Mouse (Mus musculus) forebrain, embryonic 16.5 days (tissue): ENCODE measurements at regions not wholly inside any gene's neighbourhood (a gene's known extent, or its start where the extent isn't known, plus 50 kb on each side); places are given as distances from the start of the nearest gene placed in this dataset.
A peak's percentile ranks its signal among the peaks of the same experiment; 100 is the strongest.
"Not testable (repeated sequence)": the region's sequence is repeated elsewhere in the genome, so short reads cannot be mapped to it uniquely, and the experiment has no call there.

ENCODE experiments used
- ATAC-seq: fragments of 200-750 bp; cut with Nextera tagmentation; 2 replicates; pipeline ENCODE4 v1.8.0; 2017; ENCODE audit warnings: mild to moderate bottlenecking, moderate library complexity
- H3K27ac ChIP-seq: fragments of 300-500 bp; sonication (generic); 2 replicates; pipeline ENCODE4 v1.5.1; 2014; ENCODE audit warnings: low read length, control low read depth
- H3K27me3 ChIP-seq: fragments of 300-500 bp; sonication (generic); replicated peaks from 2 replicates; pipeline ENCODE4 v1.6.1; 2014; ENCODE audit warnings: low read length; ENCODE audit not compliant: control insufficient read depth, insufficient read depth
- H3K36me3 ChIP-seq: fragments of 300-500 bp; sonication (generic); 2 replicates; pipeline ENCODE4 v1.6.1; 2014; ENCODE audit not compliant: control insufficient read depth, insufficient read depth
- H3K4me1 ChIP-seq: fragments of 300-500 bp; sonication (generic); replicated peaks from 2 replicates; pipeline ENCODE4 v1.6.1; 2014; ENCODE audit warnings: low read length; ENCODE audit not compliant: control insufficient read depth, insufficient read depth
- H3K4me2 ChIP-seq: fragments of 300-500 bp; sonication (generic); 2 replicates; pipeline ENCODE4 v1.6.1; 2014; ENCODE audit warnings: mild to moderate bottlenecking, low read length, control low read depth
- H3K4me3 ChIP-seq: fragments of 300-500 bp; sonication (generic); replicated peaks from 2 replicates; pipeline ENCODE4 v1.5.1; 2014; ENCODE audit warnings: mild to moderate bottlenecking, low read length, control low read depth
- H3K9ac ChIP-seq: fragments of 300-500 bp; sonication (generic); replicated peaks from 2 replicates; pipeline ENCODE4 v1.6.1; 2014; ENCODE audit warnings: low read depth, low read length, control low read depth
- H3K9me3 ChIP-seq: fragments of 300-500 bp; sonication (generic); 2 replicates; pipeline ENCODE4 v1.6.1; 2016; ENCODE audit warnings: low read length; ENCODE audit not compliant: control insufficient read depth
- WGBS: fragments of 180-500 bp; shearing (Covaris S2); extraction: QIAGEN DNeasy Blood & Tissue Kit; methylation state at CpG from one replicate; pipeline ENCODE4 v1.1.7; 2014; 5-methylcytosine and 5-hydroxymethylcytosine counted together

DNA sequence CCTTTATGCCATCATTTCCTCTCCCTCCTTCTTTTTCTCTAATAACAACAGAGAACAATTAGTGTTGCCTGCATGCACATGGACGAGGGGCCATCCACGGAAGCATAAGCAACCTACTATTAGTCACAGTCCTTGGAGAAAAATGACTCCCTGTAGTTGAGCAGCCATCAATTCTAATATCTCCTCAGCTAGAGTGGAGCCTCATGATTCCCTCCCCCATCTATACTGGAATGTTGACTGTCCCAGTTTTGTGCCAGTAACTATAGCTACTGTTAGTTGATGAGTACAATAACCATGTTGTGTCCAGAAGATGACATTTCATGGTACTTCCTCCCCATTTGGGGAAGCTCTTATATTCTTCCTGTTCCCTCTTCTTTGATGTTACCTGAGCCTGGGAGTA lies 64.3 kb upstream of the Rtn4 start:
- Histone ChIP-seq H3K9ac (no peak overlapping the region), H3K4me1 (no peaks in the 10 kb centered on the region), H3K4me3 (no peak overlapping the region), H3K36me3 (no peaks in the 10 kb centered on the region), H3K4me2 (no peak overlapping the region), H3K27me3 (no peaks in the 10 kb centered on the region), H3K9me3 (no peaks in the 10 kb centered on the region), H3K27ac (no peak overlapping the region)
- WGBS, result 66% methylated on average over 2 of the region's 2 CpGs
- ATAC-seq, result no peak

DNA sequence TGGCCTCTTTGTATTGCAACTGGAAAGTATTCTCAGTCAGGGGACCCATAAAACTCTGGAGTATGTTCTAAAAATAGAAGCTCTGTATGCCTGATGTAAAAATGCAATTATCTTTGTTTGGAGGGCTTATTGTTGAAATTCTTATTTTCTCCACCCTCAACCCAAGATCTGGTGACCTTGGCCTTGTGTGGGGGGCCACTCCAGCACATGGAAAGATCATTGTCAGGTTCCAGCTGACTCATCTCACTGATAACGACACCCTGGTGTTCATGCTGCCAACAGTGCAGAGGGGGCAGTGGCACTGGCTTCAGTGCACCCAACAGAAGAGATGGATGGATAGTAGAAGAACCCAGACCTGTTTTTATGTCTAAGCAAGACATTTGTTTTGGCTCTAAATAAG lies 60.3 kb upstream of the Rtn4 start:
- H3K9me3 ChIP-seq, result no peaks in the 10 kb centered on the region
- peaks cover 4% of the 10 kb centered on the region; the same call in 1 of the 2 replicates for H3K4me1 ChIP-seq
- no peaks in the 10 kb centered on the region for H3K36me3 ChIP-seq
- no peak for ATAC-seq
- no peaks in the 10 kb centered on the region for H3K27me3 ChIP-seq
- H3K9ac ChIP-seq, result no peak overlapping the region
- no peak overlapping the region for H3K27ac ChIP-seq
- H3K4me2 ChIP-seq, result no peak overlapping the region
- no peak overlapping the region for H3K4me3 ChIP-seq
- 44% methylated on average over 1 of the region's 1 CpGs for WGBS

DNA sequence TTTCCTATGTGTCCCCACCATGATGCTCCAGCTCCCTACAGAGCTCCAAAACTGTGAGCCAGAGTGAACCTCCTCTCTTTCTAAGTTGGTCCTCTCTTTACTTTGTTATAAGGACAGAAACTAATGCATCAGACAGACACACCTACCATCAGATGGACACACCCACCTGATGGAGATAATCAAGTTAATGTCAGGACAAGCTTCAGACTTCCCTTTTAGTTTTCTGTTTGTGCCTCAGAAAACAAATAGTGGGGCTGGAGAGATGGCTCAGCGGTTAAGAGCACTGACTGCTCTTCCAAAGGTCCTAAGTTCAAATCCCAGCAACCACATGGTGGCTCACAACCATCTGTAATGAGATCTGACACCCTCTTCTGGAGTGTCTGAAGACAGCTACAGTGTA lies 59.5 kb upstream of the Rtn4 start:
- H3K27ac ChIP-seq, H3K4me1 ChIP-seq, H3K4me3 ChIP-seq, H3K9me3 ChIP-seq, H3K36me3 ChIP-seq, H3K9ac ChIP-seq, ATAC-seq, H3K27me3 ChIP-seq, H3K4me2 ChIP-seq: not testable (repeated sequence)
- 94% methylated on average over 1 of the region's 1 CpGs for WGBS

DNA sequence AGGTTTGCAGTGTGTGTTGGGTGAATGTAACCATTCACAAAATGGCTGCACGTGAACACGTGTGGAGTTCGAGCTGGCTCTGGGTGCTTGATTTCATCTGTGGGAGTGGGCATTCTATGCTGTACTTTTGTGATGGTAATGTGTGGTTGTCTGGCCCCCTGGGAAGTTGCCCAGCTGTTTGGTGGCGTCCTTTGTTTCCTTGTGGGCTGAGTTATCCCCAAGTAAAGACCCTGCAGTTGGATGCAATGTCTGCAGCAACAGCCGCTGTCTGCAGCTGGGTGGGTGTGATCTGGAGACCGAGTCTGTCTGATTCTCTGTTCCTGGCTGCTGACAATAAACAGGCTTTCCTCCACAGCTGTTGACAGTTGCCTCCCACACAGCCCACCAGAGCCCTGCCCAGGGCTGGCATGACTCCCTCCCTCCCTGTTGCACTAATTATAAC lies 56.0 kb upstream of the Rtn4 start:
- Histone ChIP-seq H3K4me2 (no peak overlapping the region), H3K27me3 (no peaks in the 10 kb centered on the region), H3K36me3 (no peaks in the 10 kb centered on the region), H3K27ac (no peak overlapping the region), H3K9ac (no peak overlapping the region), H3K4me1 (peaks cover 4% of the 10 kb centered on the region; the same call in 1 of the 2 replicates), H3K9me3 (no peaks in the 10 kb centered on the region), H3K4me3 (no peak overlapping the region)
- peak; percentile 90 for ATAC-seq
- WGBS, result 37% methylated on average over 6 of the region's 6 CpGs

DNA sequence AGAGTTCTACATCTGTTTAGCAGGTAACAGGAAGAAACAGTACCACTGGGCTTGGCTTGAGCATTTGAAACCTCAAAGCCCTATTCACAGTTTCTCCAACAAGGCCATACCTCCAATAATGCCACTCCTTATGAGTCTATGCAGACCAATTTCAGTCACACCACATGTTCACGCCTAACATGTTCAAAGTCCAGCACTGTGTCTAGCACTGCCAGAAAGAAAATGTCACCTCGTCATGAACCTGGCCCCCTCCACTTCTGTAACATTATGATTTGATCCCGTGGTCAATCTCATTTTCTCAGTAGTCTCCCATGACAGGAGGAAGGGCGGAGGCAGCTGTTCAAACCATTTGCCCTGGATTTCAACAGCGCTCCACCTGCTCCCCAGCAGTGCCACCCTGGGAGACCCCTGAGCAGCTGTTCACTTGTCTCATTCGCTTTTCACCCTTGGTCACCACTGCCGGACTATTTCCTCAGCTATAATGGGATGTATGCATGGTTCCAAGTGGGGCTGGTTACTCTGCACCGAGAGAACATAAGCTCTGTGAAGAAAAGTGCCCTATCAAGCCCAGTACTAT lies 54.6 kb upstream of the Rtn4 start:
- H3K9me3 ChIP-seq, result no peaks in the 10 kb centered on the region
- no peaks in the 10 kb centered on the region for H3K36me3 ChIP-seq
- no peaks in the 10 kb centered on the region for H3K27me3 ChIP-seq
- no peak for ATAC-seq
- WGBS, result 84% methylated on average over 8 of the region's 8 CpGs
- H3K27ac ChIP-seq, result no peak overlapping the region
- no peak overlapping the region for H3K4me3 ChIP-seq
- no peak overlapping the region for H3K9ac ChIP-seq
- H3K4me1 ChIP-seq, result peaks cover 4% of the 10 kb centered on the region; the same call in 1 of the 2 replicates
- no peak overlapping the region for H3K4me2 ChIP-seq

DNA sequence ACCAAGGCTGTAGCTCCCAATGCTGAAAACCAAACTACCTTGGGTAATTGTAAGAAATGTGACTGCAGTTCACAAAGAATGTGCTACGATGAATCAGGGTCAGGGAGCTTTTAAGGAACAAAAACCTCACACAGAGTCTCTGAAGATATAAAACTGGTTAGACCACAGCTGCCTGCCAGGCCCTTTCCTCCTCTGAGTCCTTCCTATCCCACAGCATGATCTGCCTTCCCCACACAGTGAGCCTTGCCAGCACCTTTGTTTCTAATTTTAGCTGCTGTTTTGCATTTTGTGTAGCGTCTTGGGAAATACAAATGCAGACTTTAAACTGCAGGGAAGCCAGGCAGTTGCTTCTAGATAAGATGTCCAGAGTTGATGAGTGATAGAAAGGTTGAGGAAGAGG lies 53.9 kb upstream of the Rtn4 start:
- Histone ChIP-seq H3K4me2 (no peak overlapping the region), H3K4me3 (no peak overlapping the region), H3K4me1 (peaks cover 4% of the 10 kb centered on the region; the same call in 1 of the 2 replicates), H3K9ac (no peak overlapping the region), H3K9me3 (no peaks in the 10 kb centered on the region), H3K27ac (no peak overlapping the region), H3K27me3 (no peaks in the 10 kb centered on the region), H3K36me3 (no peaks in the 10 kb centered on the region)
- no peak for ATAC-seq
- 9% methylated on average over 2 of the region's 2 CpGs for WGBS
